Mouse (Mus musculus) MEL (cell line): ENCODE results near the gene Mettl16. TPM values are rescaled to one million over a fixed set of nuclear protein-coding genes. Genes with fewer than 3 reads are reported as not detected.

Source experiments
- DNase-seq: peaks from one replicate; pipeline ENCODE4 v3.0.0; 2011; ENCODE audit warnings: low read depth, low spot score
- H3K27ac ChIP-seq: 2 replicates; pipeline ENCODE4 v1.5.1; 2012; ENCODE audit warnings: low read depth, mild to moderate bottlenecking, control low read depth, low read length, moderate library complexity; ENCODE audit not compliant: control insufficient read depth
- H3K27me3 ChIP-seq, 2 experiments: fragments of 150-350 bp in 1 of 2; sonication (generic) in 1 of 2; 2 replicates each; pipeline ENCODE4 v1.6.1; 2012; ENCODE audit warnings: low read length in 2 of 2, mild to moderate bottlenecking in 2 of 2, improper control_type of control experiment in 1 of 2, moderate library complexity in 1 of 2; ENCODE audit not compliant: insufficient read depth in 2 of 2, control insufficient read depth in 1 of 2
- H3K36me3 ChIP-seq, 2 experiments: 2 replicates each; pipeline ENCODE4 v1.6.1; 2012 to 2014; ENCODE audit warnings: low read length in 2 of 2, improper control_type of control experiment in 1 of 2, inconsistent platforms in 1 of 2, mild to moderate bottlenecking in 1 of 2; ENCODE audit not compliant: insufficient read depth in 2 of 2, control insufficient read depth in 1 of 2
- H3K4me1 ChIP-seq, 2 experiments: fragments of 150-350 bp in 1 of 2; sonication (generic) in 1 of 2; 2 replicates each; pipeline ENCODE4 v1.6.1; 2012; ENCODE audit warnings: low read length in 2 of 2, improper control_type of control experiment in 1 of 2, mild to moderate bottlenecking in 1 of 2; ENCODE audit not compliant: insufficient read depth in 2 of 2, control insufficient read depth in 1 of 2
- H3K4me3 ChIP-seq, 2 experiments: fragments of 150-350 bp in 1 of 2; sonication (generic) in 1 of 2; 2 replicates each; pipeline ENCODE4 v1.5.1; 2012; ENCODE audit warnings: low read depth in 2 of 2, low read length in 2 of 2, mild to moderate bottlenecking in 2 of 2, moderate library complexity in 2 of 2, control low read depth in 1 of 2, improper control_type of control experiment in 1 of 2; ENCODE audit not compliant: control insufficient read depth in 1 of 2, insufficient read depth in 1 of 2
- H3K79me2 ChIP-seq: 2 replicates; pipeline ENCODE4 v1.6.1; 2012; ENCODE audit warnings: mild to moderate bottlenecking, low read length, moderate library complexity; ENCODE audit not compliant: control insufficient read depth, poor library complexity, insufficient read depth
- H3K9ac ChIP-seq: 2 replicates; pipeline ENCODE4 v1.6.1; 2012; ENCODE audit warnings: low read depth, mild to moderate bottlenecking, control low read depth, low read length, moderate library complexity; ENCODE audit not compliant: control insufficient read depth, poor library complexity, severe bottlenecking
- H3K9me3 ChIP-seq: fragments of 150-350 bp; sonication (generic); replicated peaks from 2 replicates; pipeline ENCODE4 v1.6.1; 2012; ENCODE audit warnings: mild to moderate bottlenecking, low read length, improper control_type of control experiment, moderate library complexity; ENCODE audit not compliant: insufficient read depth
- BHLHE40 ChIP-seq: IDR thresholded peaks from 2 replicates; pipeline ENCODE4 v1.6.1; 2012; ENCODE audit warnings: low read depth, mild to moderate bottlenecking, inconsistent platforms, low read length, improper control_type of control experiment, borderline replicate concordance
- CHD1 ChIP-seq: IDR thresholded peaks from 2 replicates; pipeline ENCODE4 v1.6.1; 2012; ENCODE audit warnings: low read depth, mild to moderate bottlenecking, inconsistent platforms, low read length, improper control_type of control experiment
- CHD2 ChIP-seq: IDR thresholded peaks from 2 replicates; pipeline ENCODE4 v1.6.1; 2011; ENCODE audit warnings: low read length, improper control_type of control experiment
- CTCF ChIP-seq, 3 experiments: IDR thresholded peaks in 2 of 3; conservative IDR thresholded peaks in 1 of 3; 2 replicates each; pipeline ENCODE4 v1.5.1; 2011 to 2012; ENCODE audit warnings: low read length in 3 of 3, low read depth in 2 of 3, mild to moderate bottlenecking in 2 of 3, improper control_type of control experiment in 1 of 3, inconsistent platforms in 1 of 3, mixed read lengths in 1 of 3, moderate library complexity in 1 of 3; ENCODE audit not compliant: control insufficient read depth in 1 of 3, insufficient read depth in 1 of 3, poor library complexity in 1 of 3, severe bottlenecking in 1 of 3
- E2F4 ChIP-seq: IDR thresholded peaks from 2 replicates; pipeline ENCODE4 v1.6.1; 2011; ENCODE audit warnings: low read depth, low read length, improper control_type of control experiment, borderline replicate concordance
- ELF1 ChIP-seq: IDR thresholded peaks from 2 replicates; pipeline ENCODE4 v1.6.1; 2014; ENCODE audit warnings: low read depth, mild to moderate bottlenecking, inconsistent platforms, low read length, improper control_type of control experiment, moderate library complexity
- ETS1 ChIP-seq: IDR thresholded peaks from 2 replicates; pipeline ENCODE4 v1.6.1; 2012; ENCODE audit warnings: low read depth, mild to moderate bottlenecking, inconsistent platforms, low read length, improper control_type of control experiment, moderate library complexity
- GABPA ChIP-seq: IDR thresholded peaks from 2 replicates; pipeline ENCODE4 v1.6.1; 2012; ENCODE audit warnings: low read depth, mild to moderate bottlenecking, inconsistent platforms, low read length, improper control_type of control experiment, moderate library complexity
- GATA1 ChIP-seq: IDR thresholded peaks from 2 replicates; pipeline ENCODE4 v1.6.1; 2011; ENCODE audit warnings: low read depth, low read length, improper control_type of control experiment
- HCFC1 ChIP-seq: IDR thresholded peaks from 2 replicates; pipeline ENCODE4 v1.6.1; 2012; ENCODE audit warnings: low read depth, mild to moderate bottlenecking, inconsistent platforms, low read length, improper control_type of control experiment, moderate library complexity
- JUND ChIP-seq: IDR thresholded peaks from 2 replicates; pipeline ENCODE4 v1.6.1; 2011; ENCODE audit warnings: low read depth, mild to moderate bottlenecking, improper control_type of control experiment, low read length
- KAT2A ChIP-seq: conservative IDR thresholded peaks from 2 replicates; pipeline ENCODE4 v1.6.1; 2012; ENCODE audit warnings: low read depth, low read length, improper control_type of control experiment, inconsistent platforms
- MAX ChIP-seq: IDR thresholded peaks from 2 replicates; pipeline ENCODE4 v1.6.1; 2011; ENCODE audit warnings: low read length, improper control_type of control experiment
- MAZ ChIP-seq: IDR thresholded peaks from 2 replicates; pipeline ENCODE4 v1.6.1; 2012; ENCODE audit warnings: low read depth, mild to moderate bottlenecking, inconsistent platforms, low read length, improper control_type of control experiment
- MXI1 ChIP-seq: IDR thresholded peaks from 2 replicates; pipeline ENCODE4 v1.6.1; 2011; ENCODE audit warnings: mild to moderate bottlenecking, low read depth, low read length, improper control_type of control experiment
- MYB ChIP-seq: IDR thresholded peaks from 2 replicates; pipeline ENCODE4 v1.6.1; 2011; ENCODE audit warnings: mild to moderate bottlenecking, low read depth, low read length, improper control_type of control experiment
- MYC ChIP-seq: IDR thresholded peaks from 2 replicates; pipeline ENCODE4 v1.6.1; 2011; ENCODE audit warnings: low read depth, mild to moderate bottlenecking, low read length, improper control_type of control experiment, moderate library complexity
- NELFE ChIP-seq: IDR thresholded peaks from 2 replicates; pipeline ENCODE4 v1.6.1; 2011; ENCODE audit warnings: low read depth, low read length, improper control_type of control experiment
- POLR2AphosphoS5 ChIP-seq: IDR thresholded peaks from 2 replicates; pipeline ENCODE4 v1.6.1; 2012; ENCODE audit warnings: low read depth, borderline replicate concordance, mild to moderate bottlenecking, inconsistent platforms, low read length, moderate library complexity, mixed read lengths
- RAD21 ChIP-seq: IDR thresholded peaks from 2 replicates; pipeline ENCODE4 v1.6.1; 2011; ENCODE audit warnings: mild to moderate bottlenecking, low read depth, low read length, improper control_type of control experiment
- RCOR1 ChIP-seq: IDR thresholded peaks from 2 replicates; pipeline ENCODE4 v1.6.1; 2012; ENCODE audit warnings: low read depth, mild to moderate bottlenecking, inconsistent platforms, low read length, improper control_type of control experiment
- SIN3A ChIP-seq: IDR thresholded peaks from 2 replicates; pipeline ENCODE4 v1.6.1; 2012; ENCODE audit warnings: low read length, improper control_type of control experiment, inconsistent platforms
- TAL1 ChIP-seq: IDR thresholded peaks from 2 replicates; pipeline ENCODE4 v1.6.1; 2012; ENCODE audit warnings: mild to moderate bottlenecking, inconsistent platforms, low read length, moderate library complexity, mixed read lengths
- TCF12 ChIP-seq: IDR thresholded peaks from 2 replicates; pipeline ENCODE4 v1.6.1; 2014; ENCODE audit warnings: low read depth, mild to moderate bottlenecking, inconsistent platforms, low read length, improper control_type of control experiment, moderate library complexity
- UBTF ChIP-seq: IDR thresholded peaks from 2 replicates; pipeline ENCODE4 v1.6.1; 2012; ENCODE audit warnings: low read depth, mild to moderate bottlenecking, inconsistent platforms, low read length, improper control_type of control experiment, moderate library complexity, borderline replicate concordance; ENCODE audit not compliant: insufficient read depth
- USF1 ChIP-seq: IDR thresholded peaks from 2 replicates; pipeline ENCODE4 v1.6.1; 2014; ENCODE audit warnings: low read depth, mild to moderate bottlenecking, inconsistent platforms, low read length, improper control_type of control experiment, moderate library complexity
- ZC3H11A ChIP-seq: IDR thresholded peaks from 2 replicates; pipeline ENCODE4 v1.6.1; 2012; ENCODE audit warnings: low read depth, mild to moderate bottlenecking, inconsistent platforms, low read length, improper control_type of control experiment
- polyA plus RNA-seq, 2 experiments: library from polyadenylated mRNA; stranded (reverse) in 1 of 2; unstranded in 1 of 2; fragments of >175 nt in 1 of 2; fragments of >200 nt in 1 of 2; gene quantifications; 2 replicates each; pipeline versions ENCODE4 v1.2.1 to v1.2.4; 2012; ENCODE audit warnings: low replicate concordance in 2 of 2, low read depth in 1 of 2; ENCODE audit not compliant: insufficient read length in 2 of 2, insufficient read depth in 1 of 2, missing spikeins in 1 of 2
- total RNA-seq: library from RNA; depleted of rRNA; stranded (reverse); fragments of 300-350 nt; gene quantifications from 2 replicates; pipeline ENCODE4 v1.2.3, GENCODE M21; 2012

The Mettl16 gene
- total and polyA plus RNA-seq, 3 experiments: 76.3 to 116 TPM; not detected in 1

GRCm38 (mm10) chr11:74770037-74770436, 593 bp upstream of the Mettl16 start:
- no peak for TF ChIP-seq GABPA
- TF ChIP-seq MAX: no peak
- no peak for TF ChIP-seq TCF12
- no peak for TF ChIP-seq MYB
- TF ChIP-seq MYC: 0 out of 2 replicates have a peak, but pooled peaks have one; percentile 30
- no peak for TF ChIP-seq NELFE
- no peak for TF ChIP-seq ELF1
- no peak for TF ChIP-seq RCOR1
- TF ChIP-seq ZC3H11A: no peak
- TF ChIP-seq HCFC1: no peak
- no peak for TF ChIP-seq CTCF (IDR thresholded peaks at IDR 0.05 in 2 of 3, conservative IDR thresholded peaks at IDR 0.05 in 1 of 3; ENCODE audit: control insufficient read depth in 1 of 3, insufficient read depth in 1 of 3, low read depth in 2 of 3, low read length in 3 of 3, poor library complexity in 1 of 3, severe bottlenecking in 1 of 3)
- TF ChIP-seq MAZ: 0 out of 2 replicates have a peak, but pooled peaks have one; percentile 15
- TF ChIP-seq, all 39 proteins: peak for 2
- Histone ChIP-seq H3K4me3 (peak overlapping the region; percentile 54 to 64), H3K27me3 (no peaks in the 10 kb centered on the region), H3K4me1 (peaks cover 10 to 26% of the 10 kb centered on the region in 2 experiments; a peak in 3 of 4 replicates), H3K9me3 (no peaks in the 10 kb centered on the region), H3K9ac (peak overlapping the region; percentile 71), H3K36me3 (peaks cover 11 to 32% of the 10 kb centered on the region in 2 experiments), H3K27ac (no peak overlapping the region), H3K79me2 (peaks cover 41% of the 10 kb centered on the region)
- no peak for DNase-seq

GRCm38 (mm10) chr11:74771234-74771633, 604 bp downstream of the Mettl16 start:
- H3K27me3 ChIP-seq: no peaks in the 10 kb centered on the region

More at GRCm38 (mm10) chr11:74771234-74771633, 604 bp downstream of the Mettl16 start:
- H3K9ac ChIP-seq: peak overlapping the region; percentile 84
- peaks cover 13 to 34% of the 10 kb centered on the region in 2 experiments for H3K36me3 ChIP-seq
- H3K4me3 ChIP-seq: peak overlapping the region; percentile 68 to 78
- H3K9me3 ChIP-seq: no peaks in the 10 kb centered on the region
- no peak for TF ChIP-seq GABPA
- TF ChIP-seq JUND: peak; percentile 15; the same call in 1 of the 2 replicates
- no peak; the same call in 1 of the 2 replicates for TF ChIP-seq MYC
- TF ChIP-seq UBTF: 0 out of 2 replicates have a peak, but pooled peaks have one; percentile 7
- peak; percentile 76 for TF ChIP-seq MXI1
- no peak for TF ChIP-seq RCOR1
- TF ChIP-seq E2F4: 0 out of 2 replicates have a peak, but pooled peaks have one; percentile 47
- no peak for TF ChIP-seq TAL1
- 0 out of 2 replicates have a peak, but pooled peaks have one; percentile 42 for TF ChIP-seq NELFE
- TF ChIP-seq POLR2AphosphoS5: no peak
- peak; percentile 36; the same call in 1 of the 2 replicates for TF ChIP-seq KAT2A
- no peak for TF ChIP-seq ZC3H11A
- TF ChIP-seq MAX: no peak; the same call in 1 of the 2 replicates
- TF ChIP-seq SIN3A: no peak
- no peak for TF ChIP-seq RAD21
- peak; percentile 84 for TF ChIP-seq BHLHE40
- peak; percentile 93; the same call in 1 of the 2 replicates for TF ChIP-seq CHD1
- 0 out of 2 replicates have a peak, but pooled peaks have one; percentile 40 for TF ChIP-seq ETS1
- peak; percentile 59 for TF ChIP-seq HCFC1
- TF ChIP-seq CHD2: no peak
- TF ChIP-seq GATA1: peak; percentile 32; the same call in 1 of the 2 replicates
- peak; percentile 43; the same call in 1 of the 2 replicates for TF ChIP-seq USF1
- no peak for TF ChIP-seq CTCF (IDR thresholded peaks at IDR 0.05 in 2 of 3, conservative IDR thresholded peaks at IDR 0.05 in 1 of 3; ENCODE audit: control insufficient read depth in 1 of 3, insufficient read depth in 1 of 3, low read depth in 2 of 3, low read length in 3 of 3, poor library complexity in 1 of 3, severe bottlenecking in 1 of 3)
- H3K4me1 ChIP-seq: peaks cover 10 to 26% of the 10 kb centered on the region in 2 experiments; a peak in 3 of 4 replicates
- H3K79me2 ChIP-seq: peaks cover 49% of the 10 kb centered on the region
- H3K27ac ChIP-seq: peak overlapping the region; percentile 83
- DNase-seq: peak; percentile 74
